Mouse (Mus musculus): ENCODE measurements at regions not wholly inside any gene's neighbourhood (a gene's known extent, or its start where the extent isn't known, plus 50 kb on each side); places are given as distances from the start of the nearest gene placed in this dataset.

- 95% methylated on average over 1 of the region's 1 CpGs for WGBS
- ATAC-seq = no peak
- Histone ChIP-seq H3K4me2 (replicated peaks) (no peak overlapping the region), H3K27me3 (no peaks in the 10 kb centered on the region), H3K27ac (no peak overlapping the region), H3K4me1 (replicated peaks) (peaks cover 15% of the 10 kb centered on the region), H3K4me3 (replicated peaks) (no peak overlapping the region), H3K9me3 (no peaks in the 10 kb centered on the region), H3K36me3 (no peaks in the 10 kb centered on the region), H3K9ac (replicated peaks) (no peak overlapping the region)
These were observed 202.9 kb upstream of the Zc3h12c start for GRCm38 (mm10) chr9:52371296-52371695.

GRCm38 (mm10) chr9:52368911-52369310 lies 200.5 kb upstream of the Zc3h12c start:
- peak; percentile 75 for ATAC-seq
- H3K9me3 ChIP-seq = no peaks in the 10 kb centered on the region
- H3K36me3 ChIP-seq = no peaks in the 10 kb centered on the region
- H3K9ac ChIP-seq (replicated peaks) = no peak overlapping the region
- H3K4me2 ChIP-seq (replicated peaks) = no peak overlapping the region
- H3K27ac ChIP-seq = no peak overlapping the region
- WGBS = 11% methylated on average over 9 of the region's 9 CpGs
- no peaks in the 10 kb centered on the region for H3K27me3 ChIP-seq
- no peak overlapping the region for H3K4me3 ChIP-seq (replicated peaks)
- H3K4me1 ChIP-seq (replicated peaks) = peaks cover 15% of the 10 kb centered on the region

GRCm38 (mm10) chr9:52368080-52368479 lies 199.7 kb upstream of the Zc3h12c start:
- no peak for ATAC-seq
- Histone ChIP-seq H3K4me2 (replicated peaks) (no peak overlapping the region), H3K27me3 (no peaks in the 10 kb centered on the region), H3K4me1 (replicated peaks) (peaks cover 12% of the 10 kb centered on the region), H3K9me3 (no peaks in the 10 kb centered on the region), H3K4me3 (replicated peaks) (no peak overlapping the region), H3K9ac (replicated peaks) (no peak overlapping the region), H3K27ac (no peak overlapping the region), H3K36me3 (no peaks in the 10 kb centered on the region)
- WGBS = 88% methylated on average over 3 of the region's 3 CpGs

GRCm38 (mm10) chr9:52366046-52366445 lies 197.7 kb upstream of the Zc3h12c start:
- Histone ChIP-seq H3K4me1 (replicated peaks) (peaks cover 7% of the 10 kb centered on the region), H3K36me3 (no peaks in the 10 kb centered on the region), H3K27ac (no peak overlapping the region), H3K9ac (replicated peaks) (no peak overlapping the region), H3K27me3 (no peaks in the 10 kb centered on the region), H3K4me3 (replicated peaks) (no peak overlapping the region), H3K9me3 (no peaks in the 10 kb centered on the region), H3K4me2 (replicated peaks) (no peak overlapping the region)
- 62% methylated on average over 9 of the region's 9 CpGs for WGBS
- no peak for ATAC-seq

- H3K4me2 ChIP-seq (replicated peaks) = no peak overlapping the region
- WGBS = 83% methylated on average over 2 of the region's 2 CpGs
- H3K9ac ChIP-seq (replicated peaks) = no peak overlapping the region
- H3K36me3 ChIP-seq = no peaks in the 10 kb centered on the region
- H3K4me3 ChIP-seq (replicated peaks) = no peak overlapping the region
- no peaks in the 10 kb centered on the region for H3K9me3 ChIP-seq
- peaks cover 6% of the 10 kb centered on the region for H3K4me1 ChIP-seq (replicated peaks)
- no peaks in the 10 kb centered on the region for H3K27me3 ChIP-seq
- no peak overlapping the region for H3K27ac ChIP-seq
- ATAC-seq = no peak
These were observed 193.2 kb upstream of the Zc3h12c start for GRCm38 (mm10) chr9:52361599-52361998.

- no peak for ATAC-seq
- Histone ChIP-seq H3K27me3 (no peaks in the 10 kb centered on the region), H3K4me3 (replicated peaks) (no peak overlapping the region), H3K4me2 (replicated peaks) (no peak overlapping the region), H3K27ac (no peak overlapping the region), H3K9ac (replicated peaks) (no peak overlapping the region), H3K9me3 (no peaks in the 10 kb centered on the region), H3K4me1 (replicated peaks) (peaks cover 6% of the 10 kb centered on the region), H3K36me3 (no peaks in the 10 kb centered on the region)
- 71% methylated on average over 3 of the region's 3 CpGs for WGBS
These were observed 191.0 kb upstream of the Zc3h12c start for GRCm38 (mm10) chr9:52359416-52359815.

GRCm38 (mm10) chr9:52356549-52356948 lies 188.2 kb upstream of the Zc3h12c start:
- Histone ChIP-seq H3K4me2 (replicated peaks) (no peak overlapping the region), H3K4me3 (replicated peaks) (no peak overlapping the region), H3K36me3 (no peaks in the 10 kb centered on the region), H3K4me1 (replicated peaks) (peaks cover 6% of the 10 kb centered on the region), H3K9me3 (no peaks in the 10 kb centered on the region), H3K9ac (replicated peaks) (no peak overlapping the region), H3K27me3 (no peaks in the 10 kb centered on the region), H3K27ac (no peak overlapping the region)
- WGBS = 89% methylated on average over 3 of the region's 3 CpGs
- no peak for ATAC-seq

GRCm38 (mm10) chr9:52355187-52355982 lies 187.0 kb upstream of the Zc3h12c start:
- H3K4me1 ChIP-seq (replicated peaks) = peaks cover 6% of the 10 kb centered on the region
- no peak for ATAC-seq
- H3K9me3 ChIP-seq = no peaks in the 10 kb centered on the region
- no peak overlapping the region for H3K9ac ChIP-seq (replicated peaks)
- no peak overlapping the region for H3K4me2 ChIP-seq (replicated peaks)
- 78% methylated on average over 10 of the region's 10 CpGs for WGBS
- no peak overlapping the region for H3K27ac ChIP-seq
- H3K27me3 ChIP-seq = no peaks in the 10 kb centered on the region
- H3K4me3 ChIP-seq (replicated peaks) = no peak overlapping the region
- H3K36me3 ChIP-seq = no peaks in the 10 kb centered on the region

GRCm38 (mm10) chr9:52348536-52349527 lies 180.5 kb upstream of the Zc3h12c start:
- H3K9me3 ChIP-seq = no peaks in the 10 kb centered on the region
- ATAC-seq = no peak
- no peaks in the 10 kb centered on the region for H3K27me3 ChIP-seq
- H3K9ac ChIP-seq (replicated peaks) = no peak overlapping the region
- H3K4me2 ChIP-seq (replicated peaks) = no peak overlapping the region
- H3K4me3 ChIP-seq (replicated peaks) = no peak overlapping the region
- no peak overlapping the region for H3K27ac ChIP-seq
- 84% methylated on average over 7 of the region's 7 CpGs for WGBS
- no peaks in the 10 kb centered on the region for H3K36me3 ChIP-seq
- no peaks in the 10 kb centered on the region for H3K4me1 ChIP-seq (replicated peaks)

- Histone ChIP-seq H3K36me3 (no peaks in the 10 kb centered on the region), H3K4me2 (replicated peaks) (no peak overlapping the region), H3K27me3 (no peaks in the 10 kb centered on the region), H3K9ac (replicated peaks) (no peak overlapping the region), H3K4me1 (replicated peaks) (no peaks in the 10 kb centered on the region), H3K9me3 (no peaks in the 10 kb centered on the region), H3K27ac (no peak overlapping the region), H3K4me3 (replicated peaks) (no peak overlapping the region)
- WGBS = 84% methylated on average over 2 of the region's 2 CpGs
- no peak for ATAC-seq
These were observed 176.0 kb upstream of the Zc3h12c start for GRCm38 (mm10) chr9:52344177-52344877.

GRCm38 (mm10) chr9:52341029-52341428 lies 172.7 kb upstream of the Zc3h12c start:
- Histone ChIP-seq H3K36me3 (no peaks in the 10 kb centered on the region), H3K27me3 (no peaks in the 10 kb centered on the region), H3K27ac (no peak overlapping the region), H3K9ac (replicated peaks) (no peak overlapping the region), H3K4me3 (replicated peaks) (no peak overlapping the region), H3K4me1 (replicated peaks) (peaks cover 4% of the 10 kb centered on the region; the same call in 1 of the 2 replicates), H3K9me3 (no peaks in the 10 kb centered on the region), H3K4me2 (replicated peaks) (no peak overlapping the region)
- no peak for ATAC-seq
- 82% methylated on average over 2 of the region's 2 CpGs for WGBS
